ENCODE assay signal across 24 mouse cellular contexts in genomic region chr4:139521926-139522325, GRCm38 (mm10).
"Had no signal": no experiment of that assay in that cellular context is flagged by ENCODE, and none has a peak within 500 bp of the region (broad histone marks: within the 10 kb centered on the region; RNA-seq: fewer than 3 reads in every experiment).

No protein-coding gene starts in this region.

- H3K9ac ChIP-seq: kidney, embryonic 15.5 days; liver, embryonic 13.5 days; midbrain, embryonic 13.5 days; neural tube, embryonic 13.5 days; stomach, embryonic 15.5 days had no signal

- H3K4me2 ChIP-seq: kidney, embryonic 15.5 days; liver, embryonic 13.5 days; midbrain, embryonic 13.5 days; neural tube, embryonic 13.5 days; stomach, embryonic 15.5 days had no signal

- H3K9me3 ChIP-seq: kidney, embryonic 15.5 days; liver, embryonic 13.5 days; midbrain, embryonic 10.5 days; midbrain, embryonic 13.5 days; neural tube, embryonic 13.5 days; stomach, embryonic 15.5 days had no signal

- H3K27me3 ChIP-seq: liver, embryonic 13.5 days; midbrain, embryonic 13.5 days; neural tube, embryonic 13.5 days; stomach, embryonic 15.5 days had no signal

- ATAC-seq: intestine, postnatal 0 days; lung, postnatal 0 days; midbrain, embryonic 13.5 days; midbrain, embryonic 16.5 days had no signal

- H3K4me1 ChIP-seq: kidney, embryonic 15.5 days; megakaryocyte, embryonic 14.5 days; stomach, embryonic 15.5 days had no signal

- H3K36me3 ChIP-seq: kidney, embryonic 15.5 days; liver, embryonic 13.5 days; midbrain, embryonic 10.5 days; midbrain, embryonic 13.5 days; neural tube, embryonic 13.5 days; stomach, embryonic 15.5 days had no signal

- H3K27ac ChIP-seq: kidney, embryonic 15.5 days; left cerebral cortex, adult 2 months; liver, embryonic 13.5 days; midbrain, embryonic 10.5 days; midbrain, embryonic 13.5 days; neural tube, embryonic 13.5 days; stomach, embryonic 15.5 days had no signal

- H3K4me3 ChIP-seq: kidney, embryonic 15.5 days; left cerebral cortex, adult 2 months; liver, embryonic 13.5 days; megakaryocyte, embryonic 14.5 days; midbrain, embryonic 10.5 days; midbrain, embryonic 13.5 days; myocyte; neural tube, embryonic 13.5 days; stomach, embryonic 15.5 days had no signal

- DNase-seq: kidney, adult 2 months; kidney, postnatal 10 days; kidney, postnatal 4 days; layer of hippocampus, adult 9-11 months; layer of hippocampus, postnatal 36 days; liver, embryonic 13.5 days; lung, adult 2 months; lung, postnatal 36 days; retina, postnatal 1 day; right cerebral cortex, postnatal 25 days; spleen, adult 18-20 months; thymus, adult 2 months; thymus, postnatal 25 days had no signal
